Mouse (Mus musculus): ENCODE results near the gene Cfap57. TPM values are rescaled to one million over a fixed set of nuclear protein-coding genes. Genes with fewer than 3 reads are reported as not detected.
A peak's percentile ranks its signal among the peaks of the same experiment; 100 is the strongest.

Cfap57 gene
- polyA plus RNA-seq, 1 experiment: 2.5 TPM

- 10% methylated on average over 13 of the region's 13 CpGs for WGBS
- H3K4me3 ChIP-seq (replicated peaks; ENCODE audit: extremely low read depth, low read depth, low read length): peak overlapping the region; percentile 68
- no peak for DNase-seq
Observed at GRCm38 (mm10) chr4:118543158-118543530, 77.4 kb downstream of the Cfap57 start.

GRCm38 (mm10) chr4:118542510-118543157, 77.9 kb downstream of the Cfap57 start:
- Histone ChIP-seq H3K4me3 (replicated peaks; ENCODE audit: extremely low read depth, low read depth, low read length) (no peak overlapping the region), H3K4me1 (ENCODE audit: control insufficient read depth, insufficient read depth, low read length) (no peaks in the 10 kb centered on the region)
- DNase-seq: peak; percentile 45
- TF ChIP-seq CTCF (IDR thresholded peaks at IDR 0.05; ENCODE audit: insufficient read depth, low read length) (no peak), POLR2A (IDR thresholded peaks at IDR 0.05; ENCODE audit: borderline replicate concordance, extremely low read depth, low read depth, low read length) (no peak)
- 55% methylated on average over 9 of the region's 9 CpGs for WGBS

More at GRCm38 (mm10) chr4:118543158-118543530, 77.4 kb downstream of the Cfap57 start:
- no peaks in the 10 kb centered on the region for H3K4me1 ChIP-seq (ENCODE audit: control insufficient read depth, insufficient read depth, low read length)
- TF ChIP-seq CTCF (IDR thresholded peaks at IDR 0.05; ENCODE audit: insufficient read depth, low read length): no peak

GRCm38 (mm10) chr4:118539904-118540303, 80.7 kb downstream of the Cfap57 start:
- no peaks in the 10 kb centered on the region for H3K4me1 ChIP-seq (ENCODE audit: control insufficient read depth, insufficient read depth, low read length)
- H3K4me3 ChIP-seq (replicated peaks; ENCODE audit: extremely low read depth, low read depth, low read length): no peak overlapping the region
- no peak for DNase-seq
- WGBS: 44% methylated on average over 10 of the region's 10 CpGs
- no peak for TF ChIP-seq POLR2A (IDR thresholded peaks at IDR 0.05; ENCODE audit: borderline replicate concordance, extremely low read depth, low read depth, low read length)
- no peak for TF ChIP-seq CTCF (IDR thresholded peaks at IDR 0.05; ENCODE audit: insufficient read depth, low read length)

- TF ChIP-seq CTCF (IDR thresholded peaks at IDR 0.05; ENCODE audit: insufficient read depth, low read length): no peak
- Histone ChIP-seq H3K4me1 (ENCODE audit: control insufficient read depth, insufficient read depth, low read length) (no peaks in the 10 kb centered on the region), H3K4me3 (replicated peaks; ENCODE audit: extremely low read depth, low read depth, low read length) (no peak overlapping the region)
- DNase-seq: no peak
- 31% methylated on average over 6 of the region's 6 CpGs for WGBS
Observed at GRCm38 (mm10) chr4:118537801-118538200, 82.8 kb downstream of the Cfap57 start.

- no peak for DNase-seq
- Histone ChIP-seq H3K4me1 (ENCODE audit: control insufficient read depth, insufficient read depth, low read length) (no peaks in the 10 kb centered on the region), H3K4me3 (replicated peaks; ENCODE audit: extremely low read depth, low read depth, low read length) (no peak overlapping the region)
- TF ChIP-seq POLR2A (IDR thresholded peaks at IDR 0.05; ENCODE audit: borderline replicate concordance, extremely low read depth, low read depth, low read length): no peak
- TF ChIP-seq CTCF (IDR thresholded peaks at IDR 0.05; ENCODE audit: insufficient read depth, low read length): no peak
- WGBS: 85% methylated on average over 6 of the region's 6 CpGs
Observed at GRCm38 (mm10) chr4:118535610-118536009, 85.0 kb downstream of the Cfap57 start.

GRCm38 (mm10) chr4:118533605-118534004, 87.0 kb downstream of the Cfap57 start:
- Histone ChIP-seq H3K4me3 (replicated peaks; ENCODE audit: extremely low read depth, low read depth, low read length) (no peak overlapping the region), H3K4me1 (ENCODE audit: control insufficient read depth, insufficient read depth, low read length) (no peaks in the 10 kb centered on the region)
- WGBS: 73% methylated on average over 7 of the region's 7 CpGs
- TF ChIP-seq POLR2A (IDR thresholded peaks at IDR 0.05; ENCODE audit: borderline replicate concordance, extremely low read depth, low read depth, low read length): no peak
- no peak for TF ChIP-seq CTCF (IDR thresholded peaks at IDR 0.05; ENCODE audit: insufficient read depth, low read length)
- DNase-seq: no peak

GRCm38 (mm10) chr4:118533156-118533555, 87.4 kb downstream of the Cfap57 start:
- WGBS: 52% methylated on average over 4 of the region's 4 CpGs
- no peak overlapping the region for H3K4me3 ChIP-seq (replicated peaks; ENCODE audit: extremely low read depth, low read depth, low read length)
- H3K4me1 ChIP-seq (ENCODE audit: control insufficient read depth, insufficient read depth, low read length): no peaks in the 10 kb centered on the region
- DNase-seq: no peak
- no peak for TF ChIP-seq CTCF (IDR thresholded peaks at IDR 0.05; ENCODE audit: insufficient read depth, low read length)
- no peak for TF ChIP-seq POLR2A (IDR thresholded peaks at IDR 0.05; ENCODE audit: borderline replicate concordance, extremely low read depth, low read depth, low read length)

- WGBS: 69% methylated on average over 5 of the region's 5 CpGs
- H3K4me3 ChIP-seq (replicated peaks; ENCODE audit: extremely low read depth, low read depth, low read length): no peak overlapping the region
- H3K4me1 ChIP-seq (ENCODE audit: control insufficient read depth, insufficient read depth, low read length): no peaks in the 10 kb centered on the region
- no peak for TF ChIP-seq POLR2A (IDR thresholded peaks at IDR 0.05; ENCODE audit: borderline replicate concordance, extremely low read depth, low read depth, low read length)
- TF ChIP-seq CTCF (IDR thresholded peaks at IDR 0.05; ENCODE audit: insufficient read depth, low read length): no peak
- DNase-seq: no peak
Observed at GRCm38 (mm10) chr4:118532663-118533062, 87.9 kb downstream of the Cfap57 start.

- no peak for TF ChIP-seq POLR2A (IDR thresholded peaks at IDR 0.05; ENCODE audit: borderline replicate concordance, extremely low read depth, low read depth, low read length)
- TF ChIP-seq CTCF (IDR thresholded peaks at IDR 0.05; ENCODE audit: insufficient read depth, low read length): no peak
- Histone ChIP-seq H3K4me1 (ENCODE audit: control insufficient read depth, insufficient read depth, low read length) (no peaks in the 10 kb centered on the region), H3K4me3 (replicated peaks; ENCODE audit: extremely low read depth, low read depth, low read length) (no peak overlapping the region)
- no peak for DNase-seq
- WGBS: 80% methylated on average over 6 of the region's 6 CpGs
Observed at GRCm38 (mm10) chr4:118527720-118528119, 92.9 kb downstream of the Cfap57 start.

GRCm38 (mm10) chr4:118527335-118527681, 93.3 kb downstream of the Cfap57 start:
- TF ChIP-seq POLR2A (IDR thresholded peaks at IDR 0.05; ENCODE audit: borderline replicate concordance, extremely low read depth, low read depth, low read length): no peak
- no peak for TF ChIP-seq CTCF (IDR thresholded peaks at IDR 0.05; ENCODE audit: insufficient read depth, low read length)
- 43% methylated on average over 5 of the region's 5 CpGs for WGBS

More at GRCm38 (mm10) chr4:118527335-118527681, 93.3 kb downstream of the Cfap57 start:
- no peak for DNase-seq
- no peaks in the 10 kb centered on the region for H3K4me1 ChIP-seq (ENCODE audit: control insufficient read depth, insufficient read depth, low read length)
- H3K4me3 ChIP-seq (replicated peaks; ENCODE audit: extremely low read depth, low read depth, low read length): peak overlapping the region; percentile 68

Data from lung, adult 2 months (tissue).